Mouse (Mus musculus) cortical plate, adult 2 months (tissue): Measurements from ENCODE around the gene Enah. TPM values are rescaled to one million over a fixed set of nuclear protein-coding genes. Genes with fewer than 3 reads are reported as not detected.

ENCODE experiments used
- H3K27ac ChIP-seq: fragments of 200-500 bp; 2 replicates; pipeline ENCODE4 v1.5.1; 2012; ENCODE audit warnings: low read length, control low read depth, inconsistent platforms; ENCODE audit not compliant: insufficient read depth
- H3K4me1 ChIP-seq: fragments of 200-500 bp; 2 replicates; pipeline ENCODE4 v1.6.1; 2011; ENCODE audit warnings: low read length; ENCODE audit not compliant: control insufficient read depth, insufficient read depth
- H3K4me3 ChIP-seq: fragments of 200-500 bp; 2 replicates; pipeline ENCODE4 v1.5.1; 2011; ENCODE audit warnings: mild to moderate bottlenecking, low read length, control low read depth; ENCODE audit not compliant: insufficient read depth
- CTCF ChIP-seq: fragments of 200-500 bp; IDR thresholded peaks from 2 replicates; pipeline ENCODE4 v1.5.1; 2011; ENCODE audit warnings: mild to moderate bottlenecking, control low read depth, low read length; ENCODE audit not compliant: insufficient read depth; ENCODE audit errors: extremely low read depth
- POLR2A ChIP-seq: fragments of 200-500 bp; IDR thresholded peaks from 2 replicates; pipeline ENCODE4 v1.6.1; 2011; ENCODE audit warnings: mild to moderate bottlenecking, low read length, control low read depth; ENCODE audit not compliant: insufficient read depth; ENCODE audit errors: extremely low read depth
- polyA plus RNA-seq: library from polyadenylated mRNA; depleted of rRNA; stranded (reverse); fragments of >200 nt; gene quantifications from 2 replicates; pipeline ENCODE4 v1.2.3, GENCODE M21; 2012

Gene Enah
- polyA plus RNA-seq, 1 experiment = 52.6 TPM

DNA sequence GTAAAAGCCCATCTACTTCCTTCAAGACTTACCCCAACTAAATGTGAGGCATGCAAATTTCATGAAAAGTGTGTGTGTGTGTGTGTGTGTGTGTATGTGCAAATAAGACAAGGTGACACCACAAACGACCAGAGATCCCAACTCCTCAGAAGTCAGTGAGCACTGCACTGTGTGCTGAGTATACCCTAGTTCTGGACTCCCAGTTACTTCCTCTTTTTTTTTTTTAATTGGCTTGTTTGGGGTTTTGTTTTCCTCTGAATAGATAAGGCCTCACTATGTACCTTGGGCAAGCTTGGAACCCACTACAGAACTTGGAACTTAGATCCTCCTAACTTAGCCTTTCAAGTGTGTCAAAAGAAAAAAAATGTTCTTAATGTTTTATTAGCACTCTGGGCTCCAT lies 14.0 kb downstream of the Enah start:
- no peaks in the 10 kb centered on the region; the same call in 1 of the 2 replicates for H3K4me1 ChIP-seq
- TF ChIP-seq POLR2A = no peak
- no peak for TF ChIP-seq CTCF

DNA sequence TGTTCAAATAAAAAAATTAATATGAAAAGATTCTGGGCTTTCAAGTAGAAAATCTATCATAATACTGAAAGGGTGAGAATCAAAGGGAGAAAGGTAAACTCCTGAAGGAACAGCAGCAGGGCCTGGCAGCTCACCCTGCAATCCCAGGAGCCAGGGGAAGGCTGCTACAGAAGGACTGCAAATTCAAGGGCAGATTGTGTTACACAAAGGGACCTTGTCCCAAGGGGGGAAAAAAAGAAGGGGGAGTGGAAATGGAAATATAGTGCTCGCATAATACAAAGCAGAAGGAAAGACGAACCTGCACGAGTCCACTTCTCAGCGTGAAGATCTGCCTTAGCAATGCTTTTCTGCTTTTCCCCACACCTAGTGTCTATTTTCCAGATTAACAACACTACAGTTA lies 21.1 kb downstream of the Enah start:
- TF ChIP-seq POLR2A = no peak
- TF ChIP-seq CTCF = no peak
- H3K27ac ChIP-seq = no peak overlapping the region
- no peak overlapping the region for H3K4me3 ChIP-seq
- peaks cover 7% of the 10 kb centered on the region for H3K4me1 ChIP-seq

More for the DNA sequence above, 14.0 kb downstream of the Enah start:
- Histone ChIP-seq H3K4me3 (no peak overlapping the region), H3K27ac (no peak overlapping the region)

DNA sequence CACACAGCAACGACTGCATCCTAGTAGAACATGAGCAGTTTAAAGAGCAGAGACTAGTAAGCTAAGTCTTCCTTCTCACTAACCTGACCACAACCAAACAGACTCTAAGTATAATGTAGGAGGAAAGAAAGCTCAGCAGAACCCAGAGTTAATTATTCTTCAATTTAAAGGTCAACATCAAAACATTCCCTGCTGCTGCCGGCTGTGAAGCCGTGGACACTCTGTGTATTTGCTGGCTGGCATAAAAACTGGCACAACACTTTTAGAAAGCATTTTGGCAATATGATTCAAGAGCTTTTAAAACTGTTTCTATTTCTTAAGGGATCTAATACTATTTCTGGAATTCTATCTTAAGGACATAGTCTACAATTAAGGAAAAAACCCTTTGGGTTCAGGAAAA lies 22.0 kb downstream of the Enah start:
- Histone ChIP-seq H3K27ac (no peak overlapping the region), H3K4me3 (no peak overlapping the region), H3K4me1 (peaks cover 7% of the 10 kb centered on the region)
- TF ChIP-seq POLR2A (no peak), CTCF (no peak)

DNA sequence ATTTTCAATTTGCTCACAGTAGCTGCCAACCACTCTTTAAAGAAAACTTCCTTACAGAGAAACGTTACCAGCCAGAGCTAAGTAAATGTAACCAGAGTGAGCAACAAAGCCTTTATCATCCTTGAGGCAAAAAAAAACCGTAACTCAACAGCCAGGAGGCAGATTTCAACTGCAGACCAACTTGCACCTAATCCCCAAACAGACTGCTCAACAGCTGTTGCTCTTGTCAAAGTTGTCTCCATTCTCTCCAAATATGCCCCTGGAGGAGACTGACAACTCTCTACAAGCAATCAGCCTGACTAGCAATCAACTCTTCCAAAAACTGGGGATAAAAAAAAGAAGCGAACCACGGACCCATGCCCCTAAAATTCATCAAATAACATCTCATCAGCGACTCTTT lies 26.2 kb downstream of the Enah start:
- no peak overlapping the region for H3K4me3 ChIP-seq
- no peak overlapping the region for H3K27ac ChIP-seq
- TF ChIP-seq CTCF (no peak), POLR2A (no peak)
- H3K4me1 ChIP-seq = peaks cover 12% of the 10 kb centered on the region

DNA sequence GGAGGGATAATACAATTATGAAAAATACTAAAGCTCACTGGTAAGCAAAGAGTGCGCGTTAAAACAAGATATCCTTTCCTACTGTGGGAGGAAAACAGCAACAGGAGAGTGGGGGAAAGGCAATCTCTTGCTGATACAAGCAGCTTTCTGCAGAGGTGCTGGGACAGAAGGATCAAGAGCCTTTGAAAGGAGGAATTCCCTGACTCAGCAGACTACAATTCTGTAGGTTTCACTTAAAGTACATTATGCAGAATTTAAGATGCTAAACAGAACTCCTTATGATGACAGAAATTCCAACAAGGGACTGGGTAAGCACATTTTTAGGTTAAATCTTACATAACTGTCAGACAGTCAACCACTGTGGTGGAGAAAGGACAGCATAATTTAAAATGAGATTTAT lies 31.4 kb downstream of the Enah start:
- Histone ChIP-seq H3K4me1 (peaks cover 7% of the 10 kb centered on the region), H3K4me3 (no peak overlapping the region), H3K27ac (no peak overlapping the region)
- TF ChIP-seq POLR2A = no peak
- TF ChIP-seq CTCF = no peak

DNA sequence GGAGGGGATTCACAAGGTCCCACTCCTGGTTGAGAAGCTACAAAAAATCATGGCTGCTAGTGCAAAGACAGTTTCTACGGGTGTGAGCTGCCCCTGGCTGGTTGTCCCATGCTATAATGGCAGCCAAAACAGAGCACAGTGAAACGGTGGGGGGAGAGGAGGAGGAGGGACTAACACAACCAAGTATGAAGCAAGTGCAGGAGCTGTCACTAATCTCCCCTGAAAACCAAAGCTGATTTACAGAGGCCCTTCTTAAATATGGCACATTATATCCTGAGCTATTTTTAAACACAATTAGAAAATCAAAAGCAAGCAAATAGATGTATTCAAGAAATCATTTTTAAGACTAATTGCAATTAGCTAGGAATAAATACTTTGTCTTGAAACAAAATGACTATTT lies 32.6 kb downstream of the Enah start:
- Histone ChIP-seq H3K27ac (no peak overlapping the region), H3K4me1 (peaks cover 7% of the 10 kb centered on the region), H3K4me3 (no peak overlapping the region)
- no peak for TF ChIP-seq POLR2A
- TF ChIP-seq CTCF = no peak

DNA sequence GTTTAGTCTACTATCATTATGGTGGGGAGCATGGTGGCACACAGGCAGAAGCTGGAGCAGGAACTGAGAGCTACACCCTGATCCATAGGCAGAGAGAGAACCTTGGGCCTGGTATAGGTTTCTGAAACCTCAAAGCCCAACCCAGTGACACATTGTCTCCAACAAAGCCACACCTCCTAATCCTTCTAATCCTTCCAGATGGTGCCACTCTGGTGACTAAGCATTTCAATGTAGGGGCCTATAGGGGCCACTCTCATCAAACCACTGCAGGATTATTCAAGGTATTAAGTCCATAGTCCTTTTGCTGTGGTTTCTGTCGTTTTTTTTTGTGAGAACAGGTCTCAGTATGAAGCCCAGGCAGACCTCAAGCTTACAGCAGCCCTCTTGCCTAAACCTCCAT lies 33.9 kb downstream of the Enah start:
- TF ChIP-seq CTCF = no peak
- TF ChIP-seq POLR2A = no peak
- peaks cover 7% of the 10 kb centered on the region for H3K4me1 ChIP-seq
- no peak overlapping the region for H3K27ac ChIP-seq
- H3K4me3 ChIP-seq = no peak overlapping the region

DNA sequence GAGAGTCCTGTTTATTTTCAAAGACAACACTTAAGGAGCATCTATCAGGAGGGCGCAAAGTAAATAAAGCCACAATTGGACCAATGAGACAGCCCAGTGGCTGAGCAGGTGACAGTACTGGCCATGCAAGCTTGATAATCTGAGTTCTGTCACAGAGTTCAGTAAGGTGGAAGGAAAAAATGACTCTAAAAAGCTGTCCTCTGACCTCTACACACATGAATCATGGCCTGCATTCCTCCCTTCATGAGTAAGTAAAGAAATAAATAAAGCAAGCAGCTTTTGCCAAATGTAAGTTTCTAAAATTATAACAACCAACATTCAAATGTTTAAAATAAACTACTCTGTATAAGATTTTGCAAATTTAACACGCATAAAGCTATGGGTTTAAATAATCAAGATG lies 35.0 kb downstream of the Enah start:
- Histone ChIP-seq H3K27ac (no peak overlapping the region), H3K4me3 (no peak overlapping the region), H3K4me1 (peaks cover 6% of the 10 kb centered on the region; the same call in 1 of the 2 replicates)
- no peak for TF ChIP-seq POLR2A
- no peak for TF ChIP-seq CTCF

DNA sequence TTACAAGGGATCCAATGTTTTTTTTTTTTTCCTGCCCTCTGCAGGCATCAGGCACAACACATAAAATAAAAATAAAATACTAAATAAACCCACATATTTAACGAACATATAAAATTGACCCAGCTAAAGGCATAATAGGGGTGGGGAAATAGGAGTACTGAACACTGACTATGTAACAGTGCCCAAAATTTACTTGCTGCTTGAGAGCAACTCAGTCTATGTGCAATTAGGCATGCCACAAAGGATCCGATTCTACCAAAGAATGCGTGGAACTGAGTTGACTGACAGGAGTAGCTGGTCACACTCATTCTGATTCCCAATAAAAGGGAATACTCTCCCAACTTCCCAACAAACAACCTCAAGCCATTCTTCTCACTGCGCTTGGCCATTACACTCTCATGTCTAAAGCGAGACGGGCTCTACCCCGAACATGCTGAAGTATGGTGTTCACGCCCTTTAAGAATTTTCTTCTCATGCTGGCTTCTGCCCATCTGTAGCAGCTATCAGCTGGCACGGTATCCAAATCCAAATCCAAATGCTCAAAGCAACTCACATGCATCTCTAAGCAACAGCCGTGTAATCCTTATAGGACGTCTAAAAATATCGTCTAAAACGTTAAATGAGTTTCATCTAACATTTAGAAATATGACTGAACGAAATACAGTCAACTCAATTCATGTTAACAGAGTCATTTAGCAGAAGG lies 39.6 kb downstream of the Enah start:
- no peak for TF ChIP-seq CTCF
- TF ChIP-seq POLR2A = no peak
- Histone ChIP-seq H3K4me3 (no peak overlapping the region), H3K27ac (no peak overlapping the region), H3K4me1 (peaks cover 8% of the 10 kb centered on the region)

DNA sequence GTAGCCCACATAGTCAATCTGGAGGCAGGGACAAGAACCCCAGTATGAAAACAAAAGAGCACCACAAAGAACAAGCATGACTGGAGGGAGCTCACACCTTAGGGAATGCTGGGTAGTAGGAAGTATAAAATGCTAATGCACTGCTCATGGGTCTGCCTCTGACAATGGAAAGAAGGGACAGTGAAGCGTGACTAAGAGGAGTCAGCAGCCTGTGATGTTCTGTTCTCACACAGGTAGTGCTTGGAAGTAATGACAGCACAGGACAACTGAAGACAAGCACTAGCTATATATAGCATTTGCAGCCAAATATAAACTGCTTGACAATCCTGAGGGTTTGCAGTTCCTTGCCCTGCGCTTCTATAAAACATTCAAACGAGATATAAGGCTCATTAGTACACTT lies 44.3 kb downstream of the Enah start:
- Histone ChIP-seq H3K4me1 (peaks cover 8% of the 10 kb centered on the region), H3K27ac (no peak overlapping the region), H3K4me3 (no peak overlapping the region)
- TF ChIP-seq CTCF (no peak), POLR2A (no peak)
